Mouse (Mus musculus): ENCODE data around the gene Zfand2b. TPM values are rescaled to one million over a fixed set of nuclear protein-coding genes. Genes with fewer than 3 reads are reported as not detected.

Zfand2b gene
- total RNA-seq, 2 experiments from 2014 or later: 25.5 to 27.3 TPM

DNA sequence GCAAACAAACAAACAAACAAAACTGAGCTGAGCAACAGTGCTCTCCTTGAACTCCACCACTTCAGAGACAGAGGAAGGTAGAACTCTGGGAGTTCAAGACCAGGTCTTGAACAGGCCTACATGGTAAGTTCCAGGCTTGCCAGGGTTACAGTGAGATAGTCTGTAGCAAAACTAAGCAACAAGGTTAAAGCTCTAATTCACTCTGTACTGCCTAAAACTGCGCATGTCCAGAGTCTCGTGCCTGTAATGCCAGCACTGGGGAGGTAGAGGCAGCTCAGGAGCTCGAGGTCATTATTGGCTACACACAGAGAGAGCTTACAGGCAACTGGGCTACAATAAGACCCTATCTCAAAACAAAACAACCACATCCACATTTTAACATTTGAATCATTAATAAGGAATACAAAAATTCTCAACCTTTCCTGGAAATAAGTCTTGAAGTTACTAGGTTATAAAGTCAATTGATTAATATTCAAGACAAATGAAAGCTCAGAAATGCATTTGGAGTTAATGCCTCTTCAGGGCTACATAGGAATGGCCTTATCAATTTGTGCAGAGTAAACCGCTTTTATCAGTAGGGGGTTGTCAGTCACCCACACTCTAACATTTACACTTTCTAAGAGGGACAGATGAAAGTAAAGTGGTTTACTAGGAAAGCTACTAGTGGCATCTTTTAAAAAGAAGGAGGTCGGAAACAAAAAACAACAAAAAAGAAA is 8.7 kb upstream of the Zfand2b start:
- DNase-seq (ENCODE audit: low spot score in 2 of 2): no peak

DNA sequence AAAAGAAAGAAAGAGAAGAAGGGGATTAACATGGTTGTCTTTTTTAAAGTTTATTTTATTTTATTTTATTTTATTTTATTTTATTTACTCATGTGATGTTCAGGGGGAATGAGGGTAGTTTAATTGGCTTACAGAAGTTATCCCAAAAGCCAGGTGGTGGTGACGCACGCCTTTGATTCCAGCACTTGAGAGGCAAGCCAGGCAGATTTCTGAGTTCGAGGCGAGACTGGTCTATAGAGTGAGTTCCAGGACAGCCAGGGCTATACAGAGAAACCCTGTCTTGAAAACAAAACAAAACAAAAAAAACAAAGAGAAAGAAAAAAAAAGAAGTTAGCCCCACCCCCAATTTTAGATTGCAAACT is 8.2 kb upstream of the Zfand2b start:
- DNase-seq (ENCODE audit: low spot score in 2 of 2): no peak

DNA sequence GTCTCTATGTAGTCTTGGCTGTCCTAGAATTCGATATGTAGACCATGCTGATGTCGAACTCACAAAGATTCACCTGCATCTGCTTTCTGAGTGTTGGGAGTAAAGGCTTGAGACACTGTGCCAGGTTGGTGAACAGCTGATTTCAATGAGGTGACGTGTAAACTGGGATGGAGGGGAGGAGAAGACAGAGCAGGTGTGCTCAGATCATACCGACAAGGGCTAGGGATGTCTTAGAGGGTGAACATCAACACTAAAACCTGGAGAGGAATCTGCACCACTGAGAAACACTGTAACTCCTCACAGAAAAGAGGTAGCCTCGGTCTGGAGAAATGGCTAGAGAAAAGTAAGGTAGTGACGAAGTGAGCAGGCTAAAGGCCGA is 364 bp upstream of the Zfand2b start:
- no peak for DNase-seq (ENCODE audit: low spot score in 2 of 2)

DNA sequence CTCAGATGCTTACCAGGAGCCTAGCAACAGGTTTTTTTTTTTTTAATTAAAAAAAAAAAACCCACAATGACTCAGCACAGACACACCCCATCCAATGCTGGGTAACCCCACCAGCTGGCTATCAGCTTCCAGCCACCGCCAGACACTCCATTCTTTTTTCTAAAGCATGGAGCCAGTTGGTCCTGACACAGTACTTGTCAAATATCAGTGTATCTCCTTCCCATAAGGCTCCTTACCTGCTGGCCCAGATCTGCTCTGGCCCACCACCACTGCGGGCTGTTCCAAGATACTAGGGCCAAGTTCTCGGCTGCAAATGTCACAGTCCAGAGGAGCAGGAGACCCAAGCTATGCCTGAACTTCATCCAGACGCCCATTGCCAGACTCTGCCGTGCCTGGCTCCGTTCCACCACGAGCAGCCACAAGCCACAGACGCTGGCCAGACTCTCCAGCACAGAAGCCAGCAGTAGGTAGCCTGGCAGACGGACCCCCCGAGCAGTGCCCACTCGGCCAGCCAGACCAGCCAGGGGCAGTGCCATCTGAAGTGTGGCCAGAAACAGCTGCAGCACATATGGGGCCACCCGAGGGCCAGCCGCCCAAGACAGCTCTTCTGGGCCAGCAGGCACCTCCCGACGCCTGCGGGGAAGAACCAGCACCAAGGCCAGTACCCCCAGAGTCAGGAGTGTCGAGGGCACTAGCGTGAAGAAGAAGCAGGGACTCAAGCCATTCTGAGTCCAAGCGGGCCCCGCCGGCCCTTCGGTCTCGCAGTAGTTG is 11.1 kb downstream of the Zfand2b start:
- peak; percentile 79 to 80 for DNase-seq (ENCODE audit: low spot score in 2 of 2)

DNA sequence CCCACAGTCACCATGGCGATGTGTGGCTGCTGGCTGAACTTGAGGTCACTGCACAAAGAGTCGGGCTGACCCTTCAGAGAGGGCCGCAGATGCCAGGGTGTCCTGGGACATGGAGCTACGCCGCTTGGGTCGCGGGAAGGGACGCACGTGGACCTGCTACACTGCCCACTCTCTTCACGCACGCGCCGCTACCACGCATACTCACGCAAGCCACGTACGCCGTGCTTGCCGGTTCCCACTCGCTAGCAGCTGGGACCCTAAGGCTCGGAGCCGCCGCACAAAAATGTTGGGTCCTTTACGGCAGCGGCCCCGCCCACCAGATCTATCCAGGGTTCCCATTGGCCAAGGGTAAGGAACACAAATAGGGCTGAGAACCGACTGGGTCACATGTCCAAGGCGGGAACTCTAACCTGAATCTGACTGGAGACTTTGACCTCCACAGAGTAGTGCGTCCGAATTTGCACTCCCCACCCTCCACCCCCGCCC is 11.7 kb downstream of the Zfand2b start, which contains the start of gene Abcb6:
Gene Abcb6 (minus strand): TSS at position 288 of the 486 bp plus-strand sequence.
- DNase-seq (ENCODE audit: low spot score in 2 of 2): peak; percentile 89 to 91

DNA sequence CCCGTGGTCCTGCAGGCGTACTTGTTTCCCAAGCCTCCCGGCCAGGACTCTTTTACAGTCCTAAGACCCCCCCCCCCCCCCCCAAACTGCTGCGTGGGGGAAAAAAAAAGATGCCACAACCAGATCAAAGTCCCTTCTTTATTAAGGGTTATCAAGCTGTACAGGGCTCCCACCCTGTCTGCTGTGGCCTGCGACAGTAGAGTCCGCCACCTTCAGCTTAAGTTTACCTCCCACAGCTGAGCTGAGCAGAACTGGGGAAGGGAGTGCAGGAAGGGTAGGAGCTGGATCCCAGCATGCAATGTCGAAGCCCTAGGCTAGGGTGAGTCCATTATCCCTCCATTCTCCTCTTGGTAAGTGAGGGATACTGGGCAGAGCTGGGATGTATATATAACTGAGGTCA is 12.3 kb downstream of the Zfand2b start:
- no peak for DNase-seq (ENCODE audit: low spot score in 2 of 2)

DNA sequence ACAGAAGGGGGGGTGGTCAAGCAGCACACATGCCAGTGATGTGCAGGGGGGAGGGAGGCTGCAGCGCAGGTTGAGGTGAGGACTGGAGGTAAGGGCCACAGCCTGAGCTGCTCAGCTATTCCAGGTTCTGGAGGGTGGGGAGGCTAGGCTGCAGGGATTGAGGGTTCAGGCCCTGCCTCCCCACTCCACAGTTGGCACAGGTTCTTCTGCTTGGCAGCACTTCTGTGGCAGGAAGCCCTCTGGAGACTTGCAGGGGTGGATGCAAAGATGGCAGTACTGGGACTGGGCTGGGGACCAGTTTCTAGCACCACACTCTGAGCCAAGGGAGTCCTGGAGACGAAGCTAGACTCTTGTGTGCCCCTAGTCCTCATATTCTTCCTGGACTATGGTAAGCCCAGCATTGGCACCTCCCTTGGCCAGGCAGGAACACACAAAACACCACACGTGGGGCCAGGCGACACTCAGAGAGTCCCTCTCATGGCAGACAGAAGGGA is 13.0 kb downstream of the Zfand2b start:
- no peak for DNase-seq (ENCODE audit: low spot score in 2 of 2)

DNA sequence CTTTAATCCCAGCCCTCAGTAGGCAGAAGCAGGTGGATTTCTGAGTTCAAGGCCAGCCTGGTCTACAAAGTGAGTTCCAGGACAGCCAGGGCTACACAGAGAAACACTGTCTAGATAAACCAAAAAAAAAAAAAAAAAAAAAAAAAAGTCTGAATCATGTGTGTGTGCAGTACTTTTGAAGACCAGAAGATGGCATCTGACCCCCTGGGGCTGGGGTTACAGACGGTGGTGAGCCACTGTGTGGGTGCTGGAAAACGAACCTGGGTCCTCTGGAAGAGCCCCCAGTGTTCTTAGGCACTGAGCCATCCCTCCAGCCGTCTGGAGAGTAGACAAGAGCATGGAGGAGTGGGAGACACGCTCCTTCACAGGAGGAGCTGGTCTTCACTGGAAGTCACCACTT is 13.7 kb downstream of the Zfand2b start:
- DNase-seq (ENCODE audit: low spot score in 2 of 2): no peak

DNA sequence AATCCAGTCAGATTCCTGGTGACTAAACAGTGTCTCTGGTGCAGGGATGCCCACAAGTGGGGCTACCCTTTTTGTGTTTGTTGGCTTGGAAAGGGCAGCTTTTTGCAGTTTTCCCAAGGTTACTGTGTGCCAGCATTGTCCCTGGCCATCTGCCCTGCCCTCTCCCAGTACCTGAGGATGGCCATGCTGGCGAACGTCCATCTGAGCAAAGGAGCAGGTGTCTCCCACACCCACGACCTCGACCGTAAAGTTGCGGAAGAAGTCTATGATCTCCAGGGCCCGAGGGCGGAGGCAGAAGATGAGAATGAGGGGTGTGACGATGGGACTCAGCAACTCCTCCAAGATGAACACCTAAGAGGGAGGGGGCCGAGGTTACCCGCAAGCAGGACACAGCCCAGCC is 17.0 kb downstream of the Zfand2b start:
- no peak for DNase-seq (ENCODE audit: low spot score in 2 of 2)

DNA sequence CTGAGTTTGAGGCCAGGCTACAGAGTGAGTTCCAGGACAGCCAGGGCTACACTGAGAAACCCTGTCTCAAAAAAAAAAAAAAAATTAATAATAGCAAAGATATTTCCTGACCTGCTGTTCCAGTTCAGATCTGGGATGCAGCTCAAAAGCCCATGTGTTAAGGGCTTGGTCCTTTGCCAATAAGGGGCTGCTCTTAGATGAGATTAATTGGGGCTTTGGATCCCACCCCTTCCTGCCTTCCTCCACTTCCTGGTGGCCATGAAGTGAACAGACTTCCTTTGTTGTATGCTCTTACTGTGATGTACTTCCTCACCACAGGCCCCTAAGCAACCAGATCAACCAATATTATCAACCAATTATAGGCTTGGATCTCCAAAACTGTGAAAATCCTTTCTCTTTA is 18.7 kb downstream of the Zfand2b start:
- DNase-seq (ENCODE audit: low spot score in 2 of 2): no peak

DNA sequence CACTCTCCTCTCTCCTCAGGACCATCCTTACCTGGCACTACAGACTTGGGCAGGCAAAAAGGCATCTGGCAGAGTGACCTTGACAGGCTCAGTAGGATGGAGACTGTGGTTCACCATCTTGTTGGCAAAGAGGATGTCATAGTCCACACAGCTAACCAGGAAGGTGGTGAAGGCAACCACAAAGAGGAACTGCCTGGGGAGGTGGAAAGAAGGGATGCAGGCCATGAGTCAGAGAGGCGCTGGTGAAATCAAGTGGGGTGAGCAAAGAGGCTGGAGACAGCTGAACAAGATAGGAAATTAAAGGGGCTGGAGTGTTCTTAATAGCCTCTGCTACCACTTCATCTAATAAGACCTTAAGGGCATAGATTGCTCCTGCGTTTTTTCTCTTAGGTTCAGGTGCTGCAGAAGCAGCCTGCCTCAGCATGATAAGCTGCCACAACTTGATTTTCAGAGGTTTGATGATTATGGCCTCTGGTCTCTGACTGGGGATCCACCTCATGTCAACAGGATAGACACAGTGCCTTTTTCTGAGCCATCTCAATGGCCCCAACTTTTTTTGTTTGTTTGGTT is 19.6 kb downstream of the Zfand2b start:
- no peak for DNase-seq (ENCODE audit: low spot score in 2 of 2)

DNA sequence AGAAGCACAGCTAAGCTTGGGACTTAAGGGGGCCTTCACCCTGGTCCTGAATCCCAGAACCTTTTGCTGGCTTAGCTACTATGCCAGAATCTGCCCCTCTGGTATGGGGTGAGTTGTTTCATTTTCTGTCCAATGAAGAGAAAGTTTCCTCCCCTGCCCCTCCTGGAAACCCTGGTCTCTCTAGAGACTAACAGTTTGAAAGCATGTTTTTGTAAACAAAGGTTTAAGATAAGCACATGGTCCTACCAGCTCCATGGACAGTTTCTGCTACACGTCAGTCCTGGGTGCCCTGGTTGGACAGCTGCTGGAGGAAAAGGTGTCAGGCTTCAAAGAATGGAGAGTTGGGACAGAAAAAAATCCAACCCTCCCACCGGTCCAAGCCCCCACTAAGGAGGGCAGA is 22.1 kb downstream of the Zfand2b start:
- DNase-seq (ENCODE audit: low spot score in 2 of 2): no peak

DNA sequence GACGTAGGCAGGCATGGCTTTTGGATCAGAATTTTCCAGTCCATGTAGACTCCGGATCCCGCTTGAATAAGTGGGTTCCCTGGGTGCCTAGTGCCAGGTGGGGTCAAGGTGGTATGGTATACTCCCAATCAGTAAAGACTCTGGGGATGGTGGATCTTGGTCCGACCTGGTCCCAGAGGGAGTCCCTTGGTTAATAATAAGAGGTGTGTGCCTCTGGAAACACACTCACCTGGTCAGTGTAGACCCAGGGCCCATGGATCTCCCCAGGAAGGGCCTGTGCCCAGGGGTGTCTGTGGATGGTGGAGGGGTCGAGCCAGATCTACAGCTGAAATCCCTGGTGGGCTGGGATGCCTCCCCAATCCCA is 22.8 kb downstream of the Zfand2b start:
- no peak for DNase-seq (ENCODE audit: low spot score in 2 of 2)

DNA sequence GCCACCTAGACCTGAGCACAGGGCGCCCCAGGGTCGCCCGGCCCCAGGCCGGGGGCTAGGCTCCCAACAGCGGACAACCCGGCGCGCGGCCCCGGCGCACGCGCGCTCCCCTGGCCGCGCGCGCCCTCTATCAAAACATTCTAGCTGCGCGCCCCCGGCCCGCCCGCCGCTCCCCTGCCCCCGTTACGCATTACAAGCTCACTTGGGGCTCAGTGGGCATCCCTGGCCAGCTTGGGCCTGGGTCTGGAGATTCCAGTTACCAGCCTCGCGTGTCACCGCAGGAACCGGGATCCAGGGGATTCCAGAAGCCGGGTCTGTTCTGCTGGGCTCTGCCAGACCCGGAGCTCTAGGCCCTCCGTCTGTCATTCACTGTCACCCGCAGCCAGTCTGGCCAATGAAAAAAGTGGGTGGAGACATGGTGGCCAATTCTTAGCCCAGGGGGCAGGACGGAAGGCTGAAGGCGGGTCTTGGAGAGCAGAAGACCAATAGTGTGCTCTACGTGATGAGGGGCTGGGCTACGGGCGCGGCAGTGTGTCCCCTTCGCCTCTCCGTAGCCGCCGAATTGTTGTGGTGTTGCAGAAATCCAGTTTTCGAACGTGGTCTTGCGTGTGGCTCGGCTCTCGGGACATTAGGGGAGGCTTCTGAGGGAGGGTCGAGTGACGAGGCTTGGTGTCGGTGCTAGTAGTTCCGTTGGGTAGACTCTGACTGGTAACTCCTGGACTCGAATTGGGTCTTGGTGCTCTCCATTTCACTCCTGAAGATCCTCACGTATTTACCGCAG is 23.4 kb downstream of the Zfand2b start, which contains the start of the genes Ankzf1 and Atg9a:
Gene Ankzf1 (plus strand): TSS at position 530 of the 781 bp plus-strand sequence.
Gene Atg9a (minus strand): TSS at position 575 of the 781 bp plus-strand sequence.
- peak; percentile 89 to 91 for DNase-seq (ENCODE audit: low spot score in 2 of 2)

DNA sequence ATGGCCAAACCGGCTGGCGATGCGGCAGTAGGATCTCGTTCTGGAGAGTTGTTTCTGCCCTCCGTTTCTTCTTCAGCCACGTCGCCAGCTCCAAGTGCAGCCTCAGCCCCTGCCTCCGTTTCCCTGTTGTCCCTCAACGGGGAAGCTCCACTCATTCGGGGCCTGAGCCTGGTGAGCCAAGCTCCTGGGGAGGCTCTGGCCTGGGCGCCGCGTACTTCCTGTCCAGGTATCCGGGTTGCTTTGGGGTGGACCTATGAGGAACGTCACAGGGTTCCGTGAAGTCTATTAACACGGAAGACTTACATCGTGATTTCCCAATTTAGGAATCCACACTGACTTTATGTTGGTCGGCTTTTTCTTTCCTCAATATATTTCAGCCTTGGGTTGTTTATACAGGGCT is 24.0 kb downstream of the Zfand2b start:
- peak in 1 of 2 experiments; percentile 45 for DNase-seq (ENCODE audit: low spot score in 2 of 2)

DNA sequence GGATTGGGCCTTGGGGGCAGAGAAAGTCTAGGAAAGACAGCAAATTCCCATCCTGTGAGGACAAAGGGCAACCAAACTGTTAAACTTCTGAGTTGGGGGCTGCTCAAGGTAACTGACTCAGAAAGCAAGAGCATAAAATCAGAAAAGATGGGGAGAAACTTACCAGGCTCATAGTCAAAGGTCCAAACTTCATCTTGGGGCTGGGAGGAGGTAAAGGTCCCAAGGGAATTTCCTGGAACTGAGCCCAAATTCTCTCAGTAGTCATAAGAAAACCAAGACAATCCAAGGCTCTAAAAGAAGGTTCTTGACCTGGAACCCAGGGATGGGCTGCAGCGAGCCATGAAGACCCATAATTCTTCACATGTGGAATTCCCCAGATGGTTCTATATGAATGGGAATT is 32.8 kb downstream of the Zfand2b start:
- no peak for DNase-seq (ENCODE audit: low spot score in 2 of 2)

DNA sequence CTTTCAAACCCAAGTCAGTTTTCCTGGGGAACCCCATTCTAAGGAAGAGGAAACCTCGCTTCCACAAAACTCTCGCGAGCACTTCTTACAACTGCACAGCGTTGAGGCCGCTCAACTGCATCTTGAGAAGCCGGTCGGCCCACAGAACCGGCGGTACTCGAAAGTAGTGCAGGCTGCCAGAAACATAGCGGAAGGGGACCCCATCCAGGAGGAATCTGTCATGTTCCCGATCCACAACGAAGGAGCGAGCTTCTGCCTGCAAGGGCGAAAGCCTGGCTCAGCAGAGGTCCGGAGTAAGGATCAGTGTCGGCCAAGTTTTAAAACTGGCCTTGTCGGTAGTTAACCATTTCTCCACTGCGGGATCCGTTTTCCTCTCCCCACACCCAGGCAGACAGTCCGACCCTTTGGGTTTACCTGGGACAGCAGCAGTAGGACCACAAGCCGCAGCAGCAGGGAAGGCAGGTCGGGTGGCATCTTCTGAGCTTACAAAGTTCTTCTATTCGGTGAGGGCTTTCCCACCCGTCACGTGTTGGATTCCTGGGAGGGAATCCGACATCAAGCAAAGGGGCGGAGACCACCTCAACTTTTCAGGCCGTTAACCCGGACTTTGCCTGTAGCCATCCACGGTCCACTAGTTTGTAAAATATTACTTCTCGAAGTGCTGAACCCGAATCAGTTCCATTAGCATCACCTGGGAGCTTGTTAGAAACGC is 40.7 kb downstream of the Zfand2b start:
- peak in 1 of 2 experiments; percentile 36 for DNase-seq (ENCODE audit: low spot score in 2 of 2)

DNA sequence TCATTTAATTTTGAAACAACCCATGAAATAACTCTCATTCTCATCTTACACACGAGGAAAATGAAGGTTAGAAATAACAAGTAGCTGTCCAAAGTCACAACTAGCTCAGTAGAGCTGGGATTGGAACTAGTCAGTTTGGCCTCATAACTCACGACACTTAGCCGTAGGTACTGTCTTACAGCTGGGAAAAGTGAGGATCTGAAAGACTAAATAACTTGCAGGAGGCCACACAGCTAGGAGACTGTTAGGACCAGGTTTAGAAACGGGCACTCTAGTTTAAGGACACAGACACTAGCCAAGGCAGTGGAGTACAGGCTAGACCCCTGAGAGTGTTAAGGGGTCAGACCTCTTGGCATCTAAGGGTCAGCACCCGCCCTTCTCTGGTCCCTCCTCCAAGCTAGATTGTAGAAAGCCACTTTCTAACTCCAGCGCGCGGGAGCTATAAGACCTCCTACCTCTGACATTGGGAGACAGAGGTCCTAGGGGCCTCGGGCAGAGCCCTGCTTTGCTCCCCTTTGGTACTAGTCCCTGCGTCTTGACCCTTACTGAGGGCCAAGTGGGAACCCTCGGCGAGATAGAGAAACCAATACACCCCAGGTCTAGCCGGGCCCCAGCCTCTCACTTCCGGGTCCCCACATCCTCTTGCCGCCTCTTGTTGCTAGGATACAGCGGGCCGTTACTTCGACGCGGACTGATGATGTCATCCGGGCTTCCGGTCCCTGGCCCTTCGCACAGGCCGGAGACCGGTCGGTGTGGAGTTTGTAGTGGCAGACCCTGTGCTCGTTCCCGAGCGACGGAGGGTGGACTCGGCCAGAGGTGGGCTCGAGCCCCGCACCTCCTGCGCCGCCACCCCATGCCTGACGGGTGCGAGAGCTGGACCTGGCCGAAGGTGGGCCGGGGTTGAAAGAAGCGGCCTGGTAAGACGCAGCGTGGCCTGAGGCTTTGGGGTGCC is 42.0 kb downstream of the Zfand2b start, which contains the start of the genes Glb1l and Stk16:
Gene Glb1l (minus strand): TSS at position 678 of the 952 bp plus-strand sequence.
Gene Stk16 (plus strand): TSS at position 703 of the 952 bp plus-strand sequence.
- peak; percentile 95 to 97 for DNase-seq (ENCODE audit: low spot score in 2 of 2)

DNA sequence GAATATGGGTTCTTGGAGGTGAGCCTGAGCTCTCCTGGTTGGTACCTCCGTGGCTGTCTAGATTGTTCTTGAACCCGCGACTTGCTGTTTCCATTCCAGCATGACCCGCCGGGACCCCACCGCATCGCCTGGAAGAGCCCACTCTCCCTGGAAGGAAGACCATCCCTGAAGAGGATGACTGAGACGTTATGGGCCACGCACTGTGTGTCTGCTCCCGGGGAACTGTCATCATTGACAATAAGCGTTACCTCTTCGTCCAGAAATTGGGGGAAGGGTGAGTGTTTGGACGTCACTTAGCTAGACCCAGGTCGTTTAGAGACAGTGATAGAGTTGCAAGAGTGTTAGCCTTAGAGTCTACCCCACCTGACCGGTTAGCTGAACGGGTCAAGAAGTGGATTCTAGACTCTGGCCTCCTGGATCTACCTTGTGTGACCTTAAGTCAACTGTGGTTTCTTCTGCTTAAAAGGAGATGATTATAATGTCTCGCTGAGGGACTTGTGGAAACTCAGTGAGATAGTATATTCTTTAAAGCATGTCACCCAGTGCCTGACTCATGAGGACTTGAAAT is 42.8 kb downstream of the Zfand2b start:
- no peak for DNase-seq (ENCODE audit: low spot score in 2 of 2)
